In the genomic region with DNA sequence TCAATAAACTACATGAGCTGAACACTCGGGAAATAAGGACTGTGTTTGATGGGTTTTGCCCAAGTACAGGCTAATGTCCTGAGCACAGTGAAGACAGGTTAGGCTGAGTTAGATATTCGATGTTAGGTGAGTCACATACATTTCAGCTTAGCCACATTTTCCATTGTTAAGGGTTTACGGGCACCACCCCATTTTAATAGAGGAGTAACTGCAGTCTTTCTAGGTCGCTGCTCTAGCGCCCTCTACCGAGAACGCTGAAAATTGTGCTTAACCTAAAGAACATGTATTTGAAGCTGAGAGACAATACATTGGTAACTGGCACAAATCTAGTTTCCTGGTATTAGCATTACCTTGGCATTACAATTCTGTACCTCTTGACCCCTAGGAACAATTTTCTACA, we compare ENCODE assay signal across 10 mouse cellular contexts.
DNase-seq lines count a peak whose midpoint lies in the region; ATAC-seq and TF ChIP-seq lines count a peak whose summit lies in the region.
"Had no signal": no experiment of that assay in that cellular context is flagged by ENCODE, and none has a peak within 500 bp of the region (broad histone marks: within the 10 kb centered on the region; RNA-seq: fewer than 3 reads in every experiment).

No protein-coding gene starts in this region.

- intact Hi-C loops in gastrocnemius, postnatal 14 days (cut with DNase I; ENCODE audit: low total_unique reads) = no loop called here

- no peaks in the 10 kb centered on the region for H3K27me3 ChIP-seq in forebrain, embryonic 14.5 days (replicated peaks; ENCODE audit: control insufficient read depth, insufficient read depth, low read length)
- no peaks in the 10 kb centered on the region for H3K27me3 ChIP-seq in forebrain, embryonic 16.5 days (replicated peaks; ENCODE audit: control insufficient read depth, insufficient read depth, low read length)
- no peaks in the 10 kb centered on the region for H3K27me3 ChIP-seq in liver, postnatal 0 days (ENCODE audit: insufficient read depth, low read length)
- no peaks in the 10 kb centered on the region for H3K27me3 ChIP-seq in liver, embryonic 12.5 days (replicated peaks)
- no peaks in the 10 kb centered on the region for H3K27me3 ChIP-seq in Patski
- H3K27me3 ChIP-seq: hindbrain, embryonic 15.5 days had no signal

- no peak for ATAC-seq in forebrain, embryonic 14.5 days
- ATAC-seq in forebrain, embryonic 16.5 days = no peak
- ATAC-seq in liver, postnatal 0 days = no peak
- ATAC-seq in liver, embryonic 12.5 days = no peak
- peak; percentile 29 for ATAC-seq in Patski

- TF ChIP-seq CTCF in liver, postnatal 0 days (IDR thresholded peaks at IDR 0.05; ENCODE audit: low read depth) = peak; percentile 51
- no peak for TF ChIP-seq CTCF in Patski (IDR thresholded peaks at IDR 0.05)

- no peak overlapping the region for H3K4me3 ChIP-seq in forebrain, embryonic 14.5 days (ENCODE audit: low read depth, low read length)
- no peak overlapping the region for H3K4me3 ChIP-seq in forebrain, embryonic 16.5 days (replicated peaks; ENCODE audit: low read length)
- no peak overlapping the region for H3K4me3 ChIP-seq in liver, postnatal 0 days (ENCODE audit: low read depth, low read length)
- no peak overlapping the region for H3K4me3 ChIP-seq in liver, embryonic 12.5 days
- H3K4me3 ChIP-seq: hindbrain, embryonic 15.5 days had no signal

- in situ Hi-C loops in Patski (cut with MboI; ENCODE audit: low pct_unique_long_range_greater_than_20kb) = no loop called here

- H3K4me1 ChIP-seq in forebrain, embryonic 14.5 days (ENCODE audit: control insufficient read depth, insufficient read depth, low read length) = no peaks in the 10 kb centered on the region
- H3K4me1 ChIP-seq in forebrain, embryonic 16.5 days (replicated peaks; ENCODE audit: control insufficient read depth, insufficient read depth, low read length) = no peaks in the 10 kb centered on the region
- no peaks in the 10 kb centered on the region for H3K4me1 ChIP-seq in liver, postnatal 0 days (ENCODE audit: insufficient read depth)
- H3K4me1 ChIP-seq in liver, embryonic 12.5 days = no peaks in the 10 kb centered on the region
- H3K4me1 ChIP-seq: hindbrain, embryonic 15.5 days had no signal

- H3K36me3 ChIP-seq in forebrain, embryonic 14.5 days (ENCODE audit: control insufficient read depth, insufficient read depth, low read length) = peaks cover 5% of the 10 kb centered on the region
- no peaks in the 10 kb centered on the region for H3K36me3 ChIP-seq in forebrain, embryonic 16.5 days (ENCODE audit: control insufficient read depth, insufficient read depth)
- no peaks in the 10 kb centered on the region for H3K36me3 ChIP-seq in liver, postnatal 0 days (replicated peaks; ENCODE audit: insufficient read depth, low read length)
- H3K36me3 ChIP-seq in liver, embryonic 12.5 days = no peaks in the 10 kb centered on the region
- H3K36me3 ChIP-seq: hindbrain, embryonic 15.5 days had no signal

- no peak for TF ChIP-seq EP300 in liver, postnatal 0 days (IDR thresholded peaks at IDR 0.05; ENCODE audit: low read depth)

- CTCF ChIA-PET in Patski (lab: Charles Lee) = interaction anchor here (0.8 to 3.6 kb wide), 13 partner anchors 10 to 290 kb away, joined by 3 to 26 read pairs (median 3); no protein-coding TSS in a partner anchor

- H3K9me3 ChIP-seq in forebrain, embryonic 14.5 days (replicated peaks; ENCODE audit: control insufficient read depth, low read length) = no peaks in the 10 kb centered on the region
- H3K9me3 ChIP-seq in forebrain, embryonic 16.5 days (ENCODE audit: control insufficient read depth, low read length) = no peaks in the 10 kb centered on the region
- H3K9me3 ChIP-seq in liver, postnatal 0 days (ENCODE audit: low read length) = no peaks in the 10 kb centered on the region
- H3K9me3 ChIP-seq in liver, embryonic 12.5 days (replicated peaks) = no peaks in the 10 kb centered on the region
- H3K9me3 ChIP-seq: hindbrain, embryonic 15.5 days had no signal

- no peak overlapping the region for H3K9ac ChIP-seq in forebrain, embryonic 14.5 days (ENCODE audit: low read length)
- no peak overlapping the region for H3K9ac ChIP-seq in forebrain, embryonic 16.5 days (replicated peaks; ENCODE audit: low read depth, low read length)
- H3K9ac ChIP-seq in liver, postnatal 0 days (replicated peaks) = no peak overlapping the region
- no peak overlapping the region for H3K9ac ChIP-seq in liver, embryonic 12.5 days
- H3K9ac ChIP-seq: hindbrain, embryonic 15.5 days had no signal

- no peak overlapping the region for H3K4me2 ChIP-seq in forebrain, embryonic 14.5 days (ENCODE audit: low read length)
- H3K4me2 ChIP-seq in forebrain, embryonic 16.5 days (ENCODE audit: low read length) = no peak overlapping the region
- H3K4me2 ChIP-seq in liver, postnatal 0 days (ENCODE audit: low read depth, low read length) = no peak overlapping the region
- H3K4me2 ChIP-seq in liver, embryonic 12.5 days = no peak overlapping the region
- H3K4me2 ChIP-seq: hindbrain, embryonic 15.5 days had no signal

- peak; percentile 59 for DNase-seq in forebrain, embryonic 14.5 days (ENCODE audit: low spot score)
- no peak for DNase-seq in liver, postnatal 0 days
- DNase-seq in Patski (ENCODE audit: low read depth, low spot score) = peak; percentile 50
- DNase-seq in lung, postnatal 10 days = peak; percentile 37
- DNase-seq in layer of hippocampus, postnatal 10 days (ENCODE audit: low spot score in 2 of 2) = no peak
- DNase-seq in gastrocnemius, postnatal 14 days = no peak

- 27% methylated on average over 7 of the region's 7 CpGs for WGBS in forebrain, embryonic 14.5 days
- WGBS in forebrain, embryonic 16.5 days = 35% methylated on average over 7 of the region's 7 CpGs
- 23% methylated on average over 7 of the region's 7 CpGs for WGBS in liver, postnatal 0 days (ENCODE audit: insufficient replicate concordance)
- WGBS in liver, embryonic 12.5 days (ENCODE audit: insufficient replicate concordance) = 25% methylated on average over 7 of the region's 7 CpGs

- H3K27ac ChIP-seq in forebrain, embryonic 14.5 days (ENCODE audit: low read depth, low read length) = no peak overlapping the region
- H3K27ac ChIP-seq in forebrain, embryonic 16.5 days (ENCODE audit: low read length) = no peak overlapping the region
- H3K27ac ChIP-seq in liver, postnatal 0 days (ENCODE audit: low read depth) = no peak overlapping the region
- H3K27ac ChIP-seq in liver, embryonic 12.5 days = no peak overlapping the region
- H3K27ac ChIP-seq: hindbrain, embryonic 15.5 days; macrophage had no signal

- POLR2A ChIA-PET in Patski (lab: Charles Lee) = interaction anchor here (2.3 kb wide), 1 partner anchor 10 kb away, joined by 7 read pairs; no protein-coding TSS in a partner anchor

Comparison
In these comparisons a context has a peak if more than half of its experiments do, and no peak if none do; other contexts are left out.
1. DNase-seq: peak in forebrain, embryonic 14.5 days (single experiment), Patski (single experiment) and lung, postnatal 10 days (single experiment); none in liver, postnatal 0 days (single experiment), layer of hippocampus, postnatal 10 days (0 of 2) and gastrocnemius, postnatal 14 days (single experiment).